Mouse (Mus musculus): ENCODE measurements at regions not wholly inside any gene's neighbourhood (a gene's known extent, or its start where the extent isn't known, plus 50 kb on each side); places are given as distances from the start of the nearest gene placed in this dataset.

GRCm38 (mm10) chr13:102355569-102355968 lies 337.8 kb upstream of the Cd180 start:
- ATAC-seq (no peak), DNase-seq (ENCODE audit: low read depth, low spot score) (no peak)
- no peak for TF ChIP-seq CTCF (IDR thresholded peaks at IDR 0.05)
- ChIA-PET POLR2A (no interaction called here), CTCF (no interaction called here)
- in situ Hi-C loops (cut with MboI; ENCODE audit: low pct_unique_long_range_greater_than_20kb), result no loop called here
- no peaks in the 10 kb centered on the region for H3K27me3 ChIP-seq

- ATAC-seq, result no peak
These were observed 320.8 kb upstream of the Cd180 start for GRCm38 (mm10) chr13:102372451-102373082.

GRCm38 (mm10) chr13:102380667-102381066 lies 312.7 kb upstream of the Cd180 start:
- ChIA-PET CTCF (no interaction called here), POLR2A (no interaction called here)
- no peak for DNase-seq (ENCODE audit: low read depth, low spot score)
- in situ Hi-C loops (cut with MboI; ENCODE audit: low pct_unique_long_range_greater_than_20kb), result no loop called here
- ATAC-seq, result no peak
- no peaks in the 10 kb centered on the region for H3K27me3 ChIP-seq
- TF ChIP-seq CTCF (IDR thresholded peaks at IDR 0.05), result no peak

More at GRCm38 (mm10) chr13:102372451-102373082, 320.8 kb upstream of the Cd180 start:
- in situ Hi-C loops (cut with MboI; ENCODE audit: low pct_unique_long_range_greater_than_20kb), result no loop called here
- TF ChIP-seq CTCF (IDR thresholded peaks at IDR 0.05), result no peak
- ChIA-PET POLR2A (interaction anchor here (0.5 kb wide), 1 partner anchor 1548 kb away, joined by 4 read pairs; no protein-coding TSS in a partner anchor), CTCF (no interaction called here)
- no peaks in the 10 kb centered on the region for H3K27me3 ChIP-seq
- DNase-seq (ENCODE audit: low read depth, low spot score), result no peak

DNA sequence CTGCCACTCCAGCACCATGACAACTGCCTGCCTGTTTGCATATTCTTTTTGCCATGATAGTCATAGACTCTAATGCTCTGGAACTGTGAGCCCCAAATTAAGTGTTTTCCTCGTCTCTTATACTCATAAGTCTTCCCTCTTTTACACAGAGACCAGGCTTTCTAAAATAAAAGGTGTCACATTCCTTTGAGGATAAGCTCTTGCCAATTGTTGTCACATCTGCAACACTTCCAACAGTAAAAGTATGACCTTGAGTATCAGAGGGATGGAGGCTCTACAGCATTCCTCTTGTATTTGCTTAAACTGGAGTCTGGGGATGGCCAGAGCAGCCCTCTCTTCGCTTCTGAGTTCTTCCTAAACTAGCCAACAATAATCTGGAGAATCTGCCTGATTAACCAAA lies 301.4 kb upstream of the Cd180 start:
- in situ Hi-C loops (cut with MboI; ENCODE audit: low pct_unique_long_range_greater_than_20kb), result no loop called here
- CTCF ChIA-PET, result no interaction called here
- DNase-seq (ENCODE audit: low read depth, low spot score) (no peak), ATAC-seq (no peak)
- TF ChIP-seq CTCF (IDR thresholded peaks at IDR 0.05), result no peak
- POLR2A ChIA-PET, result interaction anchor here (0.7 kb wide), 1 partner anchor 1198 kb away, joined by 3 read pairs; no protein-coding TSS in a partner anchor
- no peaks in the 10 kb centered on the region for H3K27me3 ChIP-seq

DNA sequence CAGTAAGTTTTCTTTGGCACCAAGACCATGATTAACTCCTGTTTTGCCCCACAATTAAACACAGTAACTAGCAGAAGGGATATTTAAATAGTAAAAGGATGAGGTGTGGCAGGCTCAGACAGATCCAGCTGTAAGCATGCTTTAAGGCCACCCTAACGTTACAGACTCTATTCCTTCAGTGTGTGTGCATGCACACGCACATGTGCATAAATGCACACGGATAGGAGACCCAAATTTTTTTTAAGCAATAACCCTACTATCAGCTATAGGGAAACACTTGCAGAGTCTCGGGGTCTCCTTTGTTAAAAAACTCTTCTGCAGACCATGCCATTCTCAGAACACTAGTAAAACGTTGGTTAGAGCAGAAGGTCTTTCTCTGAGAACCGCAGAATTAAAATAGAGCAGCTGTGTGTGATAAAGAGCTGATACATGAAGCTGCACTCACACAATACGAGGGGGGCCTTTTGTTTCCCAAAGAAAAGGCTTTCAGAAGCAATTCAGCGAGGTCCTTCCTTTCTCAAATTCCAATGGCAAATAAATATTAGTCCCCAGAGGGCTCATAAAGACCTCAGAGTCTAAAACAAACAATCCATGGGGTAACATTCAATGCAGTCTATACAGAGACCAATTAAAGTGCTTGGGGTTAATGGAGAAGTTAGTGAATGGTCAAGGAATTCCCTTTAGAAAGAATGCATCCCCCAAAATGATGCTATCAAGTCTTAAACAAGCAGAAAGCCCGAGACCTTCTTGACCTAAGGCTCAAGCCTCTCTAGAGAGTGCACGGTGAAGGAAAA lies 300.3 kb upstream of the Cd180 start:
- no peak for ATAC-seq
- in situ Hi-C loops (cut with MboI; ENCODE audit: low pct_unique_long_range_greater_than_20kb), result no loop called here
- DNase-seq (ENCODE audit: low read depth, low spot score), result no peak
- H3K27me3 ChIP-seq, result no peaks in the 10 kb centered on the region
- ChIA-PET CTCF (no interaction called here), POLR2A (no interaction called here)
- no peak for TF ChIP-seq CTCF (IDR thresholded peaks at IDR 0.05)

GRCm38 (mm10) chr13:102393662-102393970 lies 299.7 kb upstream of the Cd180 start:
- in situ Hi-C loops (cut with MboI; ENCODE audit: low pct_unique_long_range_greater_than_20kb), result no loop called here
- POLR2A ChIA-PET, result no interaction called here
- CTCF ChIA-PET, result no interaction called here
- H3K27me3 ChIP-seq, result no peaks in the 10 kb centered on the region
- no peak for ATAC-seq
- no peak for TF ChIP-seq CTCF (IDR thresholded peaks at IDR 0.05)
- DNase-seq (ENCODE audit: low read depth, low spot score), result no peak

GRCm38 (mm10) chr13:102394057-102394456 lies 299.3 kb upstream of the Cd180 start:
- in situ Hi-C loops (cut with MboI; ENCODE audit: low pct_unique_long_range_greater_than_20kb), result no loop called here
- H3K27me3 ChIP-seq, result no peaks in the 10 kb centered on the region
- no peak for TF ChIP-seq CTCF (IDR thresholded peaks at IDR 0.05)
- DNase-seq (ENCODE audit: low read depth, low spot score) (no peak), ATAC-seq (no peak)
- ChIA-PET CTCF (no interaction called here), POLR2A (no interaction called here)

DNA sequence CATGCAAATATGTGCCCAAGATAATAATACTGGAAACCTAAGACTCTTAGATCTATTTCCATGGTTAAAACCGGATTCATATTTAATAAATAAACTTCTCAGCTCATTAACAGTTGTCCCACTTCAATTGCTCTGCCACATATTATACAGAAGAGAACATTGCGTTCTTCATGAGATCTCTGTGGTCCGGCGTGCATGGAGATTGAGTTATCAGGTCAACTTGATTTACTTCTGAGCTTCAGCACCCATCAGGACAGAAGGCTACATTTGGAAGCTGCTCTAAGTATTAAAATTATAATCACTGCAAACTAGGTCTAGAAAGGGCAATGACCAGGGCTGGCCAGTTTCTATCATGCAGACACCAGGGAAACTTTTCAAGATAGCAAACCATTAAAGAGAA lies 295.9 kb upstream of the Cd180 start:
- ATAC-seq (no peak), DNase-seq (ENCODE audit: low read depth, low spot score) (no peak)
- ChIA-PET POLR2A (no interaction called here), CTCF (no interaction called here)
- in situ Hi-C loops (cut with MboI; ENCODE audit: low pct_unique_long_range_greater_than_20kb), result no loop called here
- no peaks in the 10 kb centered on the region for H3K27me3 ChIP-seq
- TF ChIP-seq CTCF (IDR thresholded peaks at IDR 0.05), result no peak

DNA sequence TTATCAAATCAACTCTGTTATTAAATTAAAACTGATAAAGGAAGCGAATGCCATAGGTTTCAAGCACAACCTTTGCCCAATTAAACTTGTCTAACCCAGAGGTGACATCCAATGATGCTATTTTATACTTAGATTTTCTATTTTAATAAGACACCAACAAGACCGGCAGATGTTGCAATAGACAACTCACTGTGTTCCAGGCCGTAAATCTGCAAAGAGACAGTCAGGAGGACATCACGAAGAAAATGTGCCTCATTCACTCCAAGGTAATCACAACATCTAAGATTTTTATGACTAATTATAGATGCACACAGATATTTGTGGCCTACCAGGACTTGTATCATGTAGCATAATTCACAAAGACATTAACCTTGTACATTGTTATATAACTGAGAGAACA lies 281.5 kb upstream of the Cd180 start:
- no peak for DNase-seq (ENCODE audit: low read depth, low spot score)
- in situ Hi-C loops (cut with MboI; ENCODE audit: low pct_unique_long_range_greater_than_20kb), result no loop called here
- ChIA-PET CTCF (no interaction called here), POLR2A (no interaction called here)
- no peaks in the 10 kb centered on the region for H3K27me3 ChIP-seq
- ATAC-seq, result no peak
- no peak for TF ChIP-seq CTCF (IDR thresholded peaks at IDR 0.05)

GRCm38 (mm10) chr13:102434372-102434954 lies 258.9 kb upstream of the Cd180 start:
- DNase-seq (ENCODE audit: low read depth, low spot score) (no peak), ATAC-seq (no peak)
- no peaks in the 10 kb centered on the region for H3K27me3 ChIP-seq
- no peak for TF ChIP-seq CTCF (IDR thresholded peaks at IDR 0.05)
- ChIA-PET POLR2A (no interaction called here), CTCF (no interaction called here)
- in situ Hi-C loops (cut with MboI; ENCODE audit: low pct_unique_long_range_greater_than_20kb), result no loop called here

GRCm38 (mm10) chr13:102442676-102443075 lies 250.7 kb upstream of the Cd180 start:
- in situ Hi-C loops (cut with MboI; ENCODE audit: low pct_unique_long_range_greater_than_20kb), result no loop called here
- no peak for TF ChIP-seq CTCF (IDR thresholded peaks at IDR 0.05)
- H3K27me3 ChIP-seq, result no peaks in the 10 kb centered on the region
- no peak for ATAC-seq
- ChIA-PET CTCF (no interaction called here), POLR2A (no interaction called here)
- no peak for DNase-seq (ENCODE audit: low read depth, low spot score)

Data from Patski (cell line).